Mouse (Mus musculus) ES-Bruce4 (cell line): ENCODE measurements around the gene P2ry2. TPM values are rescaled to one million over a fixed set of nuclear protein-coding genes. Genes with fewer than 3 reads are reported as not detected.

Experiments used
- H3K27ac ChIP-seq: 2 replicates; pipeline ENCODE4 v1.5.1; 2012; ENCODE audit warnings: low read length, inconsistent platforms; ENCODE audit not compliant: insufficient read depth
- H3K27me3 ChIP-seq: 2 replicates; pipeline ENCODE4 v1.6.1; 2012; ENCODE audit warnings: mild to moderate bottlenecking, low read length, inconsistent platforms; ENCODE audit not compliant: control insufficient read depth, poor library complexity, insufficient read depth, severe bottlenecking
- H3K36me3 ChIP-seq: 2 replicates; pipeline ENCODE4 v1.6.1; 2012; ENCODE audit warnings: inconsistent platforms, mild to moderate bottlenecking, low read length, moderate library complexity; ENCODE audit not compliant: control insufficient read depth, poor library complexity, insufficient read depth, severe bottlenecking
- H3K4me1 ChIP-seq: one replicate; pipeline ENCODE4 v1.8.1; 2011; ENCODE audit warnings: low read length; ENCODE audit not compliant: control insufficient read depth, insufficient read depth
- H3K4me3 ChIP-seq: 2 replicates; pipeline ENCODE4 v1.5.1; 2011; ENCODE audit warnings: low read depth, mild to moderate bottlenecking, low read length
- H3K9ac ChIP-seq: 2 replicates; pipeline ENCODE4 v1.6.1; 2012; ENCODE audit warnings: low read depth, mild to moderate bottlenecking, inconsistent platforms; ENCODE audit not compliant: poor library complexity, severe bottlenecking
- H3K9me3 ChIP-seq: replicated peaks from 2 replicates; pipeline ENCODE4 v1.6.1; 2012; ENCODE audit warnings: mild to moderate bottlenecking, low read length, inconsistent platforms; ENCODE audit not compliant: control insufficient read depth, poor library complexity, insufficient read depth, severe bottlenecking
- CTCF ChIP-seq: IDR thresholded peaks from one replicate; pipeline ENCODE4 v1.8.1; 2011; ENCODE audit warnings: low read depth, low read length
- EP300 ChIP-seq: IDR thresholded peaks from 2 replicates; pipeline ENCODE4 v1.6.1; 2011; ENCODE audit warnings: low read depth, low read length; ENCODE audit not compliant: insufficient read depth
- POLR2A ChIP-seq: IDR thresholded peaks from one replicate; pipeline ENCODE4 v1.8.1; 2011; ENCODE audit warnings: low read length; ENCODE audit not compliant: insufficient read depth
- polyA plus RNA-seq: library from polyadenylated mRNA; stranded (reverse); fragments of >200 nt; gene quantifications from 2 replicates; pipeline ENCODE4 v1.2.4, GENCODE M21; 2011; ENCODE audit warnings: low read depth; ENCODE audit not compliant: missing spikeins, insufficient read depth, insufficient read length

P2ry2 gene
- polyA plus RNA-seq, 1 experiment: 0.96 TPM

DNA sequence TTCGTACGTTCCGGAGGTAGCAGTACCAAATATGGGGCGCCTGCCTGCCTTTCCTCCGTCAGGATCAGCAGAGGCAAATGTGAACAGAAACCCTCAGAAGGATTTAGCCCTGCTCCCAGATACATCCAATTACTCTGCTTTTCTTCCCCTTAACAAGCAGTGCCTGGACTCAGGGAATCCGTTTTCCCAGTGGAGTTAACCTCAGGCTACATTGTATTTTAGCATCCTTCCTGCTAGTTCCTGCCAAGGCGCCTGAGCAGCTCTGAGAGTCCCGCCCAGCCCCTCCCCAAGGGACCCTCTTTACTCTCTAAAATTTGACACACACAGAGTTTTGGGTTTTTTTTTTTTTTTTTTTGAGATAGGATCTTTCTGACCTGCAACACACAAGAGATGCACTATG, 49.3 kb downstream of the P2ry2 start:
- no peaks in the 10 kb centered on the region for H3K36me3 ChIP-seq
- no peaks in the 10 kb centered on the region for H3K4me1 ChIP-seq
- no peaks in the 10 kb centered on the region for H3K27me3 ChIP-seq
- TF ChIP-seq CTCF (no peak), EP300 (no peak), POLR2A (no peak)
- H3K4me3 ChIP-seq: no peak overlapping the region
- no peak overlapping the region for H3K27ac ChIP-seq
- H3K9ac ChIP-seq: no peak overlapping the region
- no peaks in the 10 kb centered on the region for H3K9me3 ChIP-seq

- Histone ChIP-seq H3K4me1 (no peaks in the 10 kb centered on the region), H3K27ac (no peak overlapping the region), H3K9ac (no peak overlapping the region), H3K4me3 (no peak overlapping the region), H3K9me3 (no peaks in the 10 kb centered on the region), H3K27me3 (no peaks in the 10 kb centered on the region), H3K36me3 (no peaks in the 10 kb centered on the region)
- TF ChIP-seq CTCF (no peak), POLR2A (no peak), EP300 (no peak)
Observed at GRCm38 (mm10) chr7:100961146-100961545, 51.5 kb downstream of the P2ry2 start.

- Histone ChIP-seq H3K4me3 (no peak overlapping the region), H3K27me3 (no peaks in the 10 kb centered on the region), H3K9me3 (no peaks in the 10 kb centered on the region), H3K9ac (no peak overlapping the region), H3K4me1 (no peaks in the 10 kb centered on the region), H3K27ac (no peak overlapping the region), H3K36me3 (no peaks in the 10 kb centered on the region)
- TF ChIP-seq POLR2A (no peak), EP300 (no peak), CTCF (no peak)
Observed at GRCm38 (mm10) chr7:100960462-100960861, 52.2 kb downstream of the P2ry2 start.

DNA sequence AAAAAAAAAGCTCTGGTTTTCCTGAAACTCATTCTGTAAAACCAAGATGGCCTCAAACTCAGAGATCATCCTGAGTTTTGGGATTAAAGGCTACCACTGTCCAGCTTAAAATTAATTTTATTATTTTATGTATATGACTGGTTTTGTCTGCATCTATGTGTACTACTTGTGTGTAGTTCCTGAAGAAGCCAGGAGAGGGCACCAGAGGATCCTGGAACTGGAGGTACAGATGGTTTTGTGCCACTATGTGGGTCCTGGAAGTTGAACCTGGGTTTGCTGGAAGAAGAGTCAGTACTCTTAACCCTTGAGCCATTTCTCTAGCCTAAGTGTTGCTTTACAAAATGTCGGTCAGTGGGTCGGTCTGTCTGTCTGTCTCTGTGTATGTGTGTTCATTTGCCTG, 54.2 kb downstream of the P2ry2 start:
- Histone ChIP-seq H3K9ac (no peak overlapping the region), H3K27me3 (no peaks in the 10 kb centered on the region), H3K4me1 (no peaks in the 10 kb centered on the region), H3K4me3 (no peak overlapping the region), H3K9me3 (no peaks in the 10 kb centered on the region), H3K27ac (no peak overlapping the region), H3K36me3 (no peaks in the 10 kb centered on the region)
- TF ChIP-seq CTCF (peak; percentile 29), POLR2A (no peak)

DNA sequence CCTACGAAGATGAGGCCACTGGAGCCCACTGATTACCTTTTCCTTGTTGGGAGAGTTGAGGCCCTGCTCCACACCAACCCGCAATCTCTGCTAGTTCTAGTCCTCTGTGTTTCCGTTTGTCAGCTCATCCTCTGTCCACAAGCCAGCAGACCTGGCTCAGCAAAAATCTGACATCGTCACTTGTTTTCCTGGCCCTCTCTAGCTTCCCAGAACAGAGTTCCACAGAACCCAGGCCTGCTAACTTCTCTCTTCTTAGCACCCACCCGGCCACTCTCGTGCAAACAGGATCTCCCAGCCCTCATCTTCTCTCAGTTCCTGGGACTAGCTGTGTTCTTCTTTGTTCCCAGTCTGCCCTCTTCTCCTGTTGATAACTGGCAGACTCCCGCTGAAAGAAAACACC, 60.0 kb downstream of the P2ry2 start:
- Histone ChIP-seq H3K4me1 (no peaks in the 10 kb centered on the region), H3K27ac (no peak overlapping the region), H3K9me3 (no peaks in the 10 kb centered on the region), H3K9ac (no peak overlapping the region), H3K4me3 (no peak overlapping the region), H3K36me3 (no peaks in the 10 kb centered on the region), H3K27me3 (no peaks in the 10 kb centered on the region)
- TF ChIP-seq POLR2A (no peak), CTCF (no peak), EP300 (no peak)

- no peak overlapping the region for H3K9ac ChIP-seq
- H3K27ac ChIP-seq: no peak overlapping the region
- TF ChIP-seq POLR2A (no peak), CTCF (no peak), EP300 (no peak)
Observed at GRCm38 (mm10) chr7:100951903-100952302, 60.8 kb downstream of the P2ry2 start.

More at GRCm38 (mm10) chr7:100951903-100952302, 60.8 kb downstream of the P2ry2 start:
- H3K9me3 ChIP-seq: no peaks in the 10 kb centered on the region
- H3K27me3 ChIP-seq: no peaks in the 10 kb centered on the region
- no peaks in the 10 kb centered on the region for H3K4me1 ChIP-seq
- no peaks in the 10 kb centered on the region for H3K36me3 ChIP-seq
- no peak overlapping the region for H3K4me3 ChIP-seq
